Mouse (Mus musculus) G1E (cell line): ENCODE data around the gene Boc.

Source experiments
- CTCF ChIP-seq: IDR thresholded peaks from 2 replicates; pipeline ENCODE4 v1.5.1; 2012; ENCODE audit warnings: low read depth, low read length, inconsistent platforms, mixed read lengths
- GATA1 ChIP-seq: IDR thresholded peaks from 2 replicates; pipeline ENCODE4 v1.6.1; 2012; ENCODE audit warnings: borderline replicate concordance, low read length, inconsistent platforms, mixed read lengths
- POLR2AphosphoS5 ChIP-seq: IDR thresholded peaks from 2 replicates; pipeline ENCODE4 v1.6.1; 2012; ENCODE audit warnings: low read depth, low read length, inconsistent platforms; ENCODE audit not compliant: insufficient replicate concordance
- TAL1 ChIP-seq: conservative IDR thresholded peaks from 2 replicates; pipeline ENCODE4 v1.6.1; 2012; ENCODE audit warnings: low read depth, low read length, inconsistent platforms, mixed read lengths

GRCm38 (mm10) chr16:44545153-44545552, 13.5 kb downstream of the Boc start:
- TF ChIP-seq CTCF (no peak), TAL1 (no peak), POLR2AphosphoS5 (no peak), GATA1 (no peak)
